Mouse (Mus musculus) C2C12 (cell line): ENCODE results near the gene Prpf38a.

Source experiments
- CTCF ChIP-seq: IDR thresholded peaks from one replicate; pipeline ENCODE4 v1.5.1; 2011; ENCODE audit not compliant: control insufficient read depth, insufficient read depth, insufficient read length
- MYOD1 ChIP-seq: IDR thresholded peaks from one replicate; pipeline ENCODE4 v1.6.1; 2011; ENCODE audit warnings: low read depth; ENCODE audit not compliant: control insufficient read depth, insufficient read length
- MYOG ChIP-seq: IDR thresholded peaks from one replicate; pipeline ENCODE4 v1.6.1; 2011; ENCODE audit not compliant: control insufficient read depth, insufficient read length; ENCODE audit errors: extremely low read depth
- USF1 ChIP-seq: IDR thresholded peaks from one replicate; pipeline ENCODE4 v1.6.1; 2011; ENCODE audit warnings: low read depth, mild to moderate bottlenecking, control low read depth, moderate library complexity

GRCm38 (mm10) chr4:108539701-108540100 is 39.4 kb downstream of the Prpf38a start:
- TF ChIP-seq CTCF (no peak), USF1 (no peak), MYOG (no peak), MYOD1 (no peak)
